Mouse (Mus musculus) bone marrow, adult 2 months (tissue): ENCODE results near the gene Atp8a1. TPM values are rescaled to one million over a fixed set of nuclear protein-coding genes. Genes with fewer than 3 reads are reported as not detected.

Experiments used
- H3K27ac ChIP-seq: fragments of 200-500 bp; 2 replicates; pipeline ENCODE4 v1.5.1; 2012; ENCODE audit warnings: low read depth, mild to moderate bottlenecking, control low read depth, inconsistent platforms, low read length; ENCODE audit not compliant: control insufficient read depth, poor library complexity, insufficient read depth
- H3K4me1 ChIP-seq: fragments of 200-500 bp; 2 replicates; pipeline ENCODE4 v1.6.1; 2011; ENCODE audit warnings: low read length; ENCODE audit not compliant: control insufficient read depth, insufficient read depth
- H3K4me3 ChIP-seq: fragments of 200-500 bp; replicated peaks from 2 replicates; pipeline ENCODE3; 2011; ENCODE audit warnings: mild to moderate bottlenecking, low read depth, low read length, control low read depth; ENCODE audit not compliant: control insufficient read depth
- CTCF ChIP-seq: fragments of 200-500 bp; IDR thresholded peaks from 2 replicates; pipeline ENCODE4 v1.5.1; 2011; ENCODE audit warnings: low read length, control low read depth; ENCODE audit not compliant: control insufficient read depth, insufficient read depth
- POLR2A ChIP-seq: fragments of 200-500 bp; IDR thresholded peaks from 2 replicates; pipeline ENCODE4 v1.6.1; 2011; ENCODE audit warnings: low read depth, mild to moderate bottlenecking, control low read depth, low read length, borderline replicate concordance; ENCODE audit not compliant: control insufficient read depth
- WGBS: fragments of 180-500 bp; shearing (Covaris S2); methylation state at CpG from one replicate; pipeline ENCODE4 v1.1.7; 2018; 5-methylcytosine and 5-hydroxymethylcytosine counted together
- polyA plus RNA-seq: library from polyadenylated mRNA; stranded (reverse); fragments of >200 nt; gene quantifications from 2 replicates; pipeline ENCODE4 v1.2.4, GENCODE M21; 2011; ENCODE audit warnings: low replicate concordance; ENCODE audit not compliant: missing spikeins, insufficient read depth, insufficient read length

Gene Atp8a1
- polyA plus RNA-seq, 1 experiment = 36.1 TPM

- H3K4me1 ChIP-seq = peaks cover 4% of the 10 kb centered on the region; the same call in 1 of the 2 replicates
- H3K4me3 ChIP-seq = no peak overlapping the region
- H3K27ac ChIP-seq = no peak overlapping the region
- 96% methylated on average over 7 of the region's 7 CpGs for WGBS
- TF ChIP-seq CTCF (no peak), POLR2A (no peak)
Measured at GRCm38 (mm10) chr5:67799785-67800184, 47.4 kb downstream of the Atp8a1 start.

GRCm38 (mm10) chr5:67798348-67798747 lies 48.9 kb downstream of the Atp8a1 start:
- WGBS = 90% methylated on average over 4 of the region's 4 CpGs
- TF ChIP-seq POLR2A (no peak), CTCF (no peak)

GRCm38 (mm10) chr5:67797006-67797958 lies 50.0 kb downstream of the Atp8a1 start:
- WGBS = 77% methylated on average over 14 of the region's 14 CpGs
- no peak for TF ChIP-seq CTCF
- no peak for TF ChIP-seq POLR2A
- no peak overlapping the region for H3K27ac ChIP-seq
- H3K4me3 ChIP-seq = no peak overlapping the region
- H3K4me1 ChIP-seq = peaks cover 4% of the 10 kb centered on the region; the same call in 1 of the 2 replicates

More at GRCm38 (mm10) chr5:67798348-67798747, 48.9 kb downstream of the Atp8a1 start:
- peaks cover 4% of the 10 kb centered on the region; the same call in 1 of the 2 replicates for H3K4me1 ChIP-seq
- no peak overlapping the region for H3K27ac ChIP-seq
- no peak overlapping the region for H3K4me3 ChIP-seq

GRCm38 (mm10) chr5:67794129-67794800 lies 53.0 kb downstream of the Atp8a1 start:
- 72% methylated on average over 10 of the region's 10 CpGs for WGBS
- no peak for TF ChIP-seq CTCF
- no peak for TF ChIP-seq POLR2A
- no peak overlapping the region for H3K4me3 ChIP-seq
- H3K27ac ChIP-seq = no peak overlapping the region
- no peaks in the 10 kb centered on the region for H3K4me1 ChIP-seq

- WGBS = 86% methylated on average over 7 of the region's 7 CpGs
- H3K4me1 ChIP-seq = no peaks in the 10 kb centered on the region
- TF ChIP-seq CTCF (no peak), POLR2A (no peak)
Measured at GRCm38 (mm10) chr5:67782775-67783174, 64.5 kb downstream of the Atp8a1 start.

GRCm38 (mm10) chr5:67778026-67778425 lies 69.2 kb downstream of the Atp8a1 start:
- Histone ChIP-seq H3K4me1 (no peaks in the 10 kb centered on the region), H3K4me3 (no peak overlapping the region), H3K27ac (no peak overlapping the region)
- 74% methylated on average over 8 of the region's 8 CpGs for WGBS
- TF ChIP-seq CTCF (no peak; the same call in 1 of the 2 replicates), POLR2A (no peak)

More at GRCm38 (mm10) chr5:67782775-67783174, 64.5 kb downstream of the Atp8a1 start:
- Histone ChIP-seq H3K27ac (no peak overlapping the region), H3K4me3 (no peak overlapping the region)

GRCm38 (mm10) chr5:67774186-67774585 lies 73.0 kb downstream of the Atp8a1 start:
- WGBS = 84% methylated on average over 2 of the region's 2 CpGs
- TF ChIP-seq POLR2A (no peak), CTCF (no peak)

GRCm38 (mm10) chr5:67768708-67769107 lies 78.5 kb downstream of the Atp8a1 start:
- Histone ChIP-seq H3K27ac (no peak overlapping the region), H3K4me3 (no peak overlapping the region), H3K4me1 (no peaks in the 10 kb centered on the region)
- TF ChIP-seq CTCF (no peak), POLR2A (no peak)
- 92% methylated on average over 8 of the region's 8 CpGs for WGBS

More at GRCm38 (mm10) chr5:67774186-67774585, 73.0 kb downstream of the Atp8a1 start:
- Histone ChIP-seq H3K27ac (no peak overlapping the region), H3K4me1 (no peaks in the 10 kb centered on the region), H3K4me3 (no peak overlapping the region)
